Mouse (Mus musculus) ES-E14 (cell line): ENCODE data around the gene Ccn2. TPM values are rescaled to one million over a fixed set of nuclear protein-coding genes. Genes with fewer than 3 reads are reported as not detected.

Experiments
- DNase-seq: peaks from one replicate; pipeline ENCODE4 v3.0.0-alpha.2; 2013; ENCODE audit warnings: low read depth, low spot score
- H3K27ac ChIP-seq: 2 replicates; pipeline ENCODE4 v1.5.1; 2012; ENCODE audit warnings: low read depth, mild to moderate bottlenecking, low read length, moderate library complexity, mixed read lengths; ENCODE audit not compliant: poor library complexity, insufficient read depth, severe bottlenecking
- H3K36me3 ChIP-seq: 2 replicates; pipeline ENCODE4 v1.6.1; 2012; ENCODE audit warnings: mild to moderate bottlenecking, low read length, moderate library complexity, mixed read lengths; ENCODE audit not compliant: control insufficient read depth, poor library complexity, insufficient read depth, severe bottlenecking
- H3K4me1 ChIP-seq, 2 experiments: fragments of 150-350 bp in 1 of 2; sonication (generic) in 1 of 2; 2 replicates each; pipeline ENCODE4 v1.6.1; 2012; ENCODE audit warnings: low read length in 2 of 2, mild to moderate bottlenecking in 1 of 2, mixed read lengths in 1 of 2; ENCODE audit not compliant: control insufficient read depth in 2 of 2, insufficient read depth in 2 of 2, poor library complexity in 1 of 2
- H3K4me3 ChIP-seq, 2 experiments: fragments of 150-350 bp in 1 of 2; sonication (generic) in 1 of 2; 2 replicates each; pipeline ENCODE4 v1.5.1; 2012; ENCODE audit warnings: low read length in 2 of 2, low read depth in 1 of 2, mild to moderate bottlenecking in 1 of 2, mixed read lengths in 1 of 2; ENCODE audit not compliant: insufficient read depth in 1 of 2, poor library complexity in 1 of 2, severe bottlenecking in 1 of 2
- H3K9ac ChIP-seq: 2 replicates; pipeline ENCODE4 v1.6.1; 2012; ENCODE audit warnings: low read depth, mild to moderate bottlenecking, low read length, mixed read lengths; ENCODE audit not compliant: poor library complexity, insufficient read depth, severe bottlenecking
- H3K9me3 ChIP-seq: fragments of 150-350 bp; sonication (generic); 2 replicates; pipeline ENCODE4 v1.6.1; 2012; ENCODE audit warnings: low read depth, mild to moderate bottlenecking, low read length; ENCODE audit not compliant: control insufficient read depth, insufficient read depth
- CHD2 ChIP-seq: IDR thresholded peaks from 2 replicates; pipeline ENCODE4 v1.6.1; 2014; ENCODE audit warnings: mild to moderate bottlenecking, low read depth, low read length, inconsistent platforms
- HCFC1 ChIP-seq: IDR thresholded peaks from 2 replicates; pipeline ENCODE4 v1.6.1; 2012; ENCODE audit warnings: low read length, inconsistent platforms, borderline replicate concordance; ENCODE audit not compliant: insufficient read depth
- MAFK ChIP-seq: IDR thresholded peaks from 2 replicates; pipeline ENCODE4 v1.6.1; 2014; ENCODE audit warnings: mild to moderate bottlenecking, low read depth, low read length, inconsistent platforms; ENCODE audit not compliant: insufficient read depth
- ZC3H11A ChIP-seq: IDR thresholded peaks from 2 replicates; pipeline ENCODE4 v1.6.1; 2012; ENCODE audit warnings: low read depth, mild to moderate bottlenecking, inconsistent platforms, low read length, borderline replicate concordance
- ZNF384 ChIP-seq: IDR thresholded peaks from 2 replicates; pipeline ENCODE4 v1.6.1; 2012; ENCODE audit warnings: low read depth, low read length, inconsistent platforms
- in situ Hi-C, 2 experiments: fragments of 600-800 bp; cut with MboI; formaldehyde crosslinking; loops; one replicate each; pipeline ENCODE4 v1.15.1; 2025; ENCODE audit warnings: low sequenced_read_pairs in 2 of 2, inconsistent platforms in 1 of 2; ENCODE audit not compliant: unreplicated experiment in 2 of 2
- total RNA-seq: library from RNA; depleted of rRNA; stranded (reverse); fragments of 300-350 nt; gene quantifications from 2 replicates; pipeline ENCODE4 v1.2.3, GENCODE M21; 2012; rRNA removed

Gene Ccn2
- total RNA-seq, 1 experiment, result 147 TPM

DNA sequence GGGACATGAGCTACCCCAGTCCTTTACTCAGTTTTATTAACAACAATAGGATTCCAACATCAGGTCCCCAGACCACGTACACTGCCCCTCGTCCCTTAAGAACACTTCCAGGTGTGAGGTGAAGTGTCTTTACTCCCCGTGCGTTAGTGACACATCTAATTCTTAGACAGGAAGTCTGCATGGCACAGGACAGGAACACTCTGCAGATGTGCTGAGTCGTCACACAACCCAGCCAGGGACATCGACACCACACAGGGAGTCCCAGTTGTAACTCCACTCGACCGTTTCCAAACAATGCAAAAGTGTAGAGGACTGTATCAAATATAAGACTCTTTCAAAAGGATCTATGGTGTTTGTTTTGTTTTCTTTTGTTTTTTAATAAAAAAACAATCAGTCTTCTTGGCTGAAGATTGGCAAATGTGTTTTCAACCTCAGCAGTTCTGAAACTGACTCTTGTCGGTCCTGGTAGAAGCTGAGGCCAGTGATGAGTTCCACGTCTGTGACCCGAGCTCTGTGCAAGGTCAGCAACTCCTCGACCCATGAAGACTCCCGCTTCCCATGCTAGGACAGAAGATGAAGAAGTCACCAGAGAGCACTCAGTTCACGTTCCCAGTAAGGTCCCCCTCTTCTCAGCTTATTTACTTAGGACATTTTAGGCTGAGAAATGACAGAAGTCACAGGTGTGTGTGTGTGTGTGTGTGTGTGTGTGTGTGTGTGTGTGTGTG, 46.3 kb downstream of the Ccn2 start:
- in situ Hi-C loops, result no loop called here
- Histone ChIP-seq H3K9ac (no peak overlapping the region), H3K4me1 (no peaks in the 10 kb centered on the region), H3K9me3 (no peaks in the 10 kb centered on the region), H3K36me3 (no peaks in the 10 kb centered on the region), H3K27ac (no peak overlapping the region), H3K4me3 (no peak overlapping the region)
- TF ChIP-seq HCFC1, result no peak
- TF ChIP-seq CHD2, result no peak
- TF ChIP-seq MAFK, result no peak
- no peak for TF ChIP-seq ZNF384
- no peak for TF ChIP-seq ZC3H11A
- no peak for DNase-seq

DNA sequence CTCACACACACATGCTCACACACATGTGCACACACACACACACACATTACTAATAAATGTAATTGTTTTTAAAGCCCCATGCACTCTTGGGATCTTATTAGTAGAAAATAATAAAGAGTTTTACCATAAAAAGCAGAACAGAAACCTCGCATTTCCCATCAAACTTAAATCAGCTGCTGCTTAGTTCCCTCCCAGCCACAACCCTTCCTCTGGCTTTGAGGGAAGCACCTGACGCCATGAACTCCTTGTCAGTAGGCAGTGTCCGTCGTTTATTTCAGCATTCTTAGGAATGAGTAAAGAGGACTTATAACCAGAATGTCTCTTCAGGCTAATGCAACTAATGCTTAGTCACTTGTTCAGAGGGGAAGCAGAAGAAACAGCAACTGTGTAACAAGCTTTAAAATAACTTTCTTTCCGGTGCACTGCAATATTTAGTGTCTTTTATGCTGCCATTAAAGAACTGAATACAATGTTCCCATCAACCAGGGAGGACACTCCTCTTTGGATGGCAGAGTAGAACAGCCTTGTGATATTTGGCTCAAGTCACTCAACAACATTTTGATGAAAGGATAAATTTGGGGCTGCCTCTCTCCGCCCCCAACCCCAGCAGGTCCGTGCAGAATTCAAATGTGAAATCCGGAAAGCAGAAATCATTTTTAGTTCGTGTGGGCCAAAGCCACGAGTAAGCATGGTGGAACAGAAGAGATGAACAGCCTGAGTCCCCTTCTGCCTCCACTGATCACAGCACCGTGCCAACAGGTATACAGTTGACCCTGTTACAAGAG, 47.7 kb downstream of the Ccn2 start:
- no peaks in the 10 kb centered on the region for H3K36me3 ChIP-seq
- TF ChIP-seq MAFK (no peak), ZC3H11A (no peak), CHD2 (no peak), HCFC1 (no peak), ZNF384 (no peak)
- H3K27ac ChIP-seq, result no peak overlapping the region
- in situ Hi-C loops, result no loop called here
- no peak overlapping the region for H3K4me3 ChIP-seq
- H3K9ac ChIP-seq, result no peak overlapping the region
- H3K4me1 ChIP-seq, result no peaks in the 10 kb centered on the region
- DNase-seq, result no peak
- no peaks in the 10 kb centered on the region for H3K9me3 ChIP-seq

DNA sequence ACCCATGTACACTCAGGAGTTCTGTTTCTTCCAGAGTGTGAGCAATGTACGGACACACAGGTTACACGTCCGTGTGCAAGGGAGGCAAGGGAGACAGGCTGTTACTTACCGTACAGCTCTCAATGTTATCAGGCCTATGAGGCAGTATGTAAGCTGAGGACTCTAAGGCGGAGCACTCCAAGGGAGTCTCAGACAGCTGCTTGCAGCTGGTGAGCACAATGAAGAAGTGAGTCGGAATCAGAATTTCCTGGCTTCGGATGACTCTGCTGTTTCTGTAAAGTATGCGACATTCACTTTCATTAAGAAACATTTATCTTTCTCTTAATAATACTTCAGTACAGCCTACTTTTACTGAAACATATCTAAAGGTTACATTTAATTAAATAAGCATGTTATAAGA, 49.9 kb downstream of the Ccn2 start:
- Histone ChIP-seq H3K4me3 (no peak overlapping the region), H3K36me3 (no peaks in the 10 kb centered on the region), H3K4me1 (no peaks in the 10 kb centered on the region), H3K9me3 (no peaks in the 10 kb centered on the region), H3K9ac (no peak overlapping the region), H3K27ac (no peak overlapping the region)
- no peak for TF ChIP-seq ZC3H11A
- TF ChIP-seq CHD2, result no peak
- no peak for DNase-seq
- in situ Hi-C loops, result no loop called here

Other genes starting within 250 kb of the Ccn2 start
- gene Enpp1, start 116.7 kb downstream of the Ccn2 start, total RNA-seq, result 0.62 and 0.69 TPM in 2 replicates
- gene Enpp3, start 247.4 kb downstream of the Ccn2 start, total RNA-seq, result 43.2 and 96.9 TPM in 2 replicates